Mouse (Mus musculus) layer of hippocampus, postnatal 36 days (tissue): ENCODE data around the gene Rere. TPM values are rescaled to one million over a fixed set of nuclear protein-coding genes. Genes with fewer than 3 reads are reported as not detected.

ENCODE experiments used
- total RNA-seq, 2 experiments: library from RNA; stranded (reverse); gene quantifications; 2 replicates each; pipeline ENCODE4 v1.2.3; 2021

The Rere gene
- total RNA-seq, 2 experiments from 2014 or later: 114 to 152 TPM

Other genes starting within 250 kb of the Rere start
- gene Gpr157, start 194.3 kb upstream of the Rere start, total RNA-seq: 1 to 10 TPM; 1.2 to 1.3 TPM
- gene Slc2a5, start 162.4 kb upstream of the Rere start, total RNA-seq: 1 to 10 TPM; 3.8 to 5.7 TPM
- gene Slc2a7, start 132.7 kb upstream of the Rere start, total RNA-seq: not detected
- under 1 TPM in 1 of 2 experiments, not detected in 1; 0.25 TPM for gene Car6, start 80.3 kb upstream of the Rere start, total RNA-seq
- gene Eno1, start 44.9 kb upstream of the Rere start, total RNA-seq: 100 to 1,000 TPM; 415 to 417 TPM